Mouse (Mus musculus): ENCODE measurements at regions not wholly inside any gene's neighbourhood (a gene's known extent, or its start where the extent isn't known, plus 50 kb on each side); places are given as distances from the start of the nearest gene placed in this dataset.

- no peaks in the 10 kb centered on the region for H3K36me3 ChIP-seq
- H3K4me2 ChIP-seq = no peak overlapping the region
- no peak overlapping the region for H3K9ac ChIP-seq
- H3K27me3 ChIP-seq = no peaks in the 10 kb centered on the region
- ATAC-seq (replicated peaks; ENCODE audit: insufficient number of reproducible peaks, insufficient read depth, low FRiP score, low read depth) = no peak
- no peak overlapping the region for H3K4me3 ChIP-seq
- H3K27ac ChIP-seq = no peak overlapping the region
- H3K4me1 ChIP-seq (replicated peaks) = no peaks in the 10 kb centered on the region
- H3K9me3 ChIP-seq (replicated peaks) = no peaks in the 10 kb centered on the region
- WGBS = 55% methylated on average over 2 of the region's 2 CpGs
These were observed 671.2 kb upstream of the Stxbp6 start for GRCm38 (mm10) chr12:45745697-45746096.

GRCm38 (mm10) chr12:45744619-45745018 lies 670.1 kb upstream of the Stxbp6 start:
- Histone ChIP-seq H3K9me3 (replicated peaks) (no peaks in the 10 kb centered on the region), H3K27ac (no peak overlapping the region), H3K27me3 (no peaks in the 10 kb centered on the region), H3K4me2 (no peak overlapping the region), H3K36me3 (no peaks in the 10 kb centered on the region), H3K4me1 (replicated peaks) (no peaks in the 10 kb centered on the region), H3K4me3 (no peak overlapping the region), H3K9ac (no peak overlapping the region)
- ATAC-seq (replicated peaks; ENCODE audit: insufficient number of reproducible peaks, insufficient read depth, low FRiP score, low read depth) = no peak
- WGBS = 71% methylated on average over 2 of the region's 2 CpGs

GRCm38 (mm10) chr12:45733661-45734060 lies 659.2 kb upstream of the Stxbp6 start:
- ATAC-seq (replicated peaks; ENCODE audit: insufficient number of reproducible peaks, insufficient read depth, low FRiP score, low read depth) = no peak
- Histone ChIP-seq H3K36me3 (no peaks in the 10 kb centered on the region), H3K27me3 (no peaks in the 10 kb centered on the region), H3K9me3 (replicated peaks) (no peaks in the 10 kb centered on the region), H3K4me1 (replicated peaks) (no peaks in the 10 kb centered on the region), H3K4me2 (no peak overlapping the region), H3K4me3 (no peak overlapping the region), H3K27ac (no peak overlapping the region), H3K9ac (no peak overlapping the region)
- WGBS = 63% methylated on average over 4 of the region's 4 CpGs

GRCm38 (mm10) chr12:45724565-45725370 lies 650.3 kb upstream of the Stxbp6 start:
- H3K9ac ChIP-seq = no peak overlapping the region
- H3K9me3 ChIP-seq (replicated peaks) = no peaks in the 10 kb centered on the region
- no peaks in the 10 kb centered on the region for H3K36me3 ChIP-seq
- 63% methylated on average over 5 of the region's 5 CpGs for WGBS
- H3K27ac ChIP-seq = no peak overlapping the region
- H3K4me1 ChIP-seq (replicated peaks) = no peaks in the 10 kb centered on the region
- no peak overlapping the region for H3K4me3 ChIP-seq
- H3K27me3 ChIP-seq = no peaks in the 10 kb centered on the region
- H3K4me2 ChIP-seq = no peak overlapping the region
- ATAC-seq (replicated peaks; ENCODE audit: insufficient number of reproducible peaks, insufficient read depth, low FRiP score, low read depth) = no peak

GRCm38 (mm10) chr12:45711351-45711750 lies 636.8 kb upstream of the Stxbp6 start:
- H3K9me3 ChIP-seq (replicated peaks) = no peaks in the 10 kb centered on the region
- no peaks in the 10 kb centered on the region for H3K27me3 ChIP-seq
- H3K4me3 ChIP-seq = no peak overlapping the region
- H3K4me1 ChIP-seq (replicated peaks) = no peaks in the 10 kb centered on the region
- no peak for ATAC-seq (replicated peaks; ENCODE audit: insufficient number of reproducible peaks, insufficient read depth, low FRiP score, low read depth)
- H3K4me2 ChIP-seq = no peak overlapping the region
- no peaks in the 10 kb centered on the region for H3K36me3 ChIP-seq
- H3K9ac ChIP-seq = no peak overlapping the region
- H3K27ac ChIP-seq = no peak overlapping the region

- Histone ChIP-seq H3K9me3 (replicated peaks) (no peaks in the 10 kb centered on the region), H3K9ac (no peak overlapping the region), H3K27ac (no peak overlapping the region), H3K27me3 (no peaks in the 10 kb centered on the region), H3K4me2 (no peak overlapping the region), H3K36me3 (no peaks in the 10 kb centered on the region), H3K4me1 (replicated peaks) (no peaks in the 10 kb centered on the region), H3K4me3 (no peak overlapping the region)
- ATAC-seq (replicated peaks; ENCODE audit: insufficient number of reproducible peaks, insufficient read depth, low FRiP score, low read depth) = no peak
- WGBS = 74% methylated on average over 1 of the region's 1 CpGs
These were observed 636.3 kb upstream of the Stxbp6 start for GRCm38 (mm10) chr12:45710766-45711165.

- Histone ChIP-seq H3K4me3 (no peak overlapping the region), H3K27ac (no peak overlapping the region), H3K27me3 (no peaks in the 10 kb centered on the region), H3K9ac (no peak overlapping the region), H3K36me3 (no peaks in the 10 kb centered on the region), H3K9me3 (replicated peaks) (no peaks in the 10 kb centered on the region), H3K4me2 (no peak overlapping the region), H3K4me1 (replicated peaks) (no peaks in the 10 kb centered on the region)
- 45% methylated on average over 1 of the region's 1 CpGs for WGBS
- ATAC-seq (replicated peaks; ENCODE audit: insufficient number of reproducible peaks, insufficient read depth, low FRiP score, low read depth) = no peak
These were observed 614.8 kb upstream of the Stxbp6 start for GRCm38 (mm10) chr12:45689291-45689690.

GRCm38 (mm10) chr12:45686765-45687164 lies 612.3 kb upstream of the Stxbp6 start:
- Histone ChIP-seq H3K36me3 (no peaks in the 10 kb centered on the region), H3K27ac (no peak overlapping the region), H3K27me3 (no peaks in the 10 kb centered on the region), H3K9ac (no peak overlapping the region), H3K4me3 (no peak overlapping the region), H3K9me3 (replicated peaks) (no peaks in the 10 kb centered on the region), H3K4me1 (replicated peaks) (no peaks in the 10 kb centered on the region), H3K4me2 (no peak overlapping the region)
- no peak for ATAC-seq (replicated peaks; ENCODE audit: insufficient number of reproducible peaks, insufficient read depth, low FRiP score, low read depth)

- H3K9ac ChIP-seq = no peak overlapping the region
- WGBS = 54% methylated on average over 3 of the region's 3 CpGs
- H3K4me1 ChIP-seq (replicated peaks) = no peaks in the 10 kb centered on the region
- H3K27me3 ChIP-seq = no peaks in the 10 kb centered on the region
- no peak overlapping the region for H3K4me2 ChIP-seq
- no peaks in the 10 kb centered on the region for H3K9me3 ChIP-seq (replicated peaks)
- no peak overlapping the region for H3K27ac ChIP-seq
- H3K36me3 ChIP-seq = no peaks in the 10 kb centered on the region
- H3K4me3 ChIP-seq = no peak overlapping the region
- no peak for ATAC-seq (replicated peaks; ENCODE audit: insufficient number of reproducible peaks, insufficient read depth, low FRiP score, low read depth)
These were observed 597.9 kb upstream of the Stxbp6 start for GRCm38 (mm10) chr12:45672361-45672760.

GRCm38 (mm10) chr12:45671554-45671948 lies 597.0 kb upstream of the Stxbp6 start:
- Histone ChIP-seq H3K27me3 (no peaks in the 10 kb centered on the region), H3K27ac (no peak overlapping the region), H3K36me3 (no peaks in the 10 kb centered on the region), H3K4me1 (replicated peaks) (no peaks in the 10 kb centered on the region), H3K4me2 (no peak overlapping the region), H3K4me3 (no peak overlapping the region), H3K9me3 (replicated peaks) (no peaks in the 10 kb centered on the region), H3K9ac (no peak overlapping the region)
- WGBS = 45% methylated on average over 4 of the region's 4 CpGs
- ATAC-seq (replicated peaks; ENCODE audit: insufficient number of reproducible peaks, insufficient read depth, low FRiP score, low read depth) = no peak

- WGBS = 60% methylated on average over 13 of the region's 13 CpGs
- no peaks in the 10 kb centered on the region for H3K9me3 ChIP-seq (replicated peaks)
- no peak overlapping the region for H3K9ac ChIP-seq
- no peak overlapping the region for H3K4me2 ChIP-seq
- no peak overlapping the region for H3K27ac ChIP-seq
- no peak for ATAC-seq (replicated peaks; ENCODE audit: insufficient number of reproducible peaks, insufficient read depth, low FRiP score, low read depth)
- no peaks in the 10 kb centered on the region for H3K36me3 ChIP-seq
- no peak overlapping the region for H3K4me3 ChIP-seq
- H3K4me1 ChIP-seq (replicated peaks) = no peaks in the 10 kb centered on the region
- H3K27me3 ChIP-seq = no peaks in the 10 kb centered on the region
These were observed 596.5 kb upstream of the Stxbp6 start for GRCm38 (mm10) chr12:45670874-45671553.

All from heart, embryonic 15.5 days (tissue).